Mouse (Mus musculus) duodenum, adult 2 months (tissue): ENCODE data around the gene Adgre5. TPM values are rescaled to one million over a fixed set of nuclear protein-coding genes. Genes with fewer than 3 reads are reported as not detected.

ENCODE experiments used
- polyA plus RNA-seq: library from polyadenylated mRNA; depleted of rRNA; stranded (reverse); fragments of >200 nt; gene quantifications from 2 replicates; pipeline ENCODE4 v1.2.3, GENCODE M21; 2012; ENCODE audit warnings: low replicate concordance; rRNA removed

Adgre5 gene
- 24.2 and 25.8 TPM in 2 replicates for polyA plus RNA-seq

DNA sequence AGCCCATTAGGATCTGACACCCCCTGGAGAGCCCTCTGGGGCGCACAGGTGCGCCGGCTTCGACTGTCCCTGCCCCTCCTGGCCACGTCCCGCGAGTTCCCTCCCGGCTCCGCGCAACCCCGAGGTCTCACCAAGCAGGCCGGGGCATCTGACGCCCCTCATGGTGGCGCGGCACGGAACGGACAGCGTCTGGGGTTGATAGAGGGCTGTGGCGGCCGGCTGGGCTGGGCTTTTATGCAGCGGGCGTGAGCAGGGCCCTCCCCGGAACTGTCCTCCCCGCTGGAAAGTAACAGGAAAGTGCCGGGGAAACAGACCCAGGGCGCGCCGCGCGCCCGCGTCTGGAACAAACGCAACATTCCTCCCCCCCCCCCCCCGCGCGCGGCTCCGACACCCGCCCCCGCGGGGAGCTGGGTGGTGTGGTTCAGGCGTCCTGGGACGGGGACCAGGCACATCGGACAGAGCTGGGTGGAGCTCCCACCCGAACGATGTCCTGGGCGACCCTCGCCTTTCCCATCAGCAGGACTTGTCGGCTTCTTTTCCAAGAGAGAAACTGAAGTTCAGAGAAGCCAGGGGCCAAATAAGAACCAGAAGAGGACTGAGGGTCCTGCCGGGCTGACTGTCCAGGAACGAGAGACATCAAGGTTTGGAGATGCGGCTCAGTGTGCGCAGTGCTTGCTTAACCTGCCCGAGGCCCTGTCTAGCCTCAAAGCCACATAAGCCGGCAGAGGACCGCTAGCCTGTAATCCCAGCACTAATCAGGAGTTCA, at the start of gene Adgre5:
TSS of gene Adgre5 (minus strand) at position 351 of the 766 bp plus-strand sequence.

DNA sequence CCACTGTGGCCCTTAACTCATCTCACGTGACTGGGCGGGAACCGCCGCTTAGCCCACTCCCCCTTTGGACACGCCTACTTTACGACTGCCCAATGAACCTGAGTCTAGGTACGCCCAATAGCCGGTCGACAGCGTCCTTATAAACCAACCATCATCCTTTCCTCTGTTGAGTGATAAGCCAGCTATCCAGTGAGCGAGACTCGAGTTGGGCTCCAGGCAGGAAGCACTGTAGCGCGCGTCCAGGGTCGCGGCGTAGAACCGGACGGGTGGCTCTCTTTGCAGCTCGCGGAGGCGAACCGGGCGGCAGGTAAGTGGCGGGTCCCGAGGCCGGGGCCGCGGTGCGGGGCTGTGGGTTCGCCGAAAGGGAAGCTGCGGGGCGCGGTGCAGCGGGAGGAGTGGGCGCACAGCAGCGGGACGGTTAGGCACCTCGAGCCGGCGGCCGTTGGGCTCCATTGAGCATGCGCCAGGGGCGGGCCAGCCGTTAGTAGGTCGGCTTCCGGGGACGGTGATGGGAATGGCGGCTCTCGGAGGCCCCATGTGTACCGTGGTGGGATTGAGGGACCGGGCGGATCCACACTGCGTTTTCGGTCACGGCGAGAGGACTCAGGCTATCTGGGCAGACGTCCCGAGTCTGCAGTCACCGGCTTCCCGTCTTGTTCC, 26.0 kb downstream of the Adgre5 start, which contains the start of gene Ddx39:
TSS of gene Ddx39 (plus strand) at position 147 of the 660 bp plus-strand sequence.

DNA sequence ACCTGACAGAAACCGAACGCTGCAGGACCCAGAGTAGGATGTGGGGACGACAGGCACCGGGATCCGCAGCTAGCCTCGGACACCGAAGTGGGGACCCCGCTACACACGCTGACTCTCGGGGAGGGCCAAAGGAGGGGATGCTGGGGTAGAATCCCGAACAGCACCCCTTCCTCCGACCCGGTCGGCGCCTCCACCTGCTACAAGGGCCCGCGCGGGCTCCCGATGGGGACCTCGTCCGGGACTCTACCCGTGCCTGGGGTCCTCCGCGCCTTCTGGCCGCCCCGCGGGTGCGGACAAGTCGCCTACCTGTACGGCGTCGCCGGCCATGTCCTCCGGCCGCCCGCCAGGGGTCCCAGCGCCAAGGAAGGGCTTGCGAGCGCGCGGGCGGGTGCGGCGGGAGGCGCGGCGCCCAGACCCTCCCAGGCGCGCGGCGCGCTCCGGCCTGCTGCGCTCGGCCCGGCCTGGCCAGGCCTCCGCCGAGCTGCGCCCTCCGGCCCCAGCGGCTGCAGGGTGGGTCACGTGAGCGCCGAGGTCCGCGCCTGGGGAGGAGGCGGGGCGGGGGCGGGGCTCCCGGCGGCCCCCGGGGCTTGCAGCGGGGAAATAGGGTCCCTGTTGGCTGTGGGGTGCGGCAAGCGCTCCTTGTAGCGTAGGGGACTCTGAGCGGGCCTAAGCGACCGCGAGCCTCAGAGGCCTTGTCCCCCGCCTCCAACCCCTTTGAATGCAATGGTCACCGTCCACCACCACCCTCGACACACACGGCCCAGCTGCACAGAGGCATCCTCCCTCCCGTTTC, 42.3 kb downstream of the Adgre5 start, which contains the start of gene Pkn1:
TSS of gene Pkn1 (minus strand) at position 519 of the 793 bp plus-strand sequence.

Other genes starting within 250 kb of the Adgre5 start
- gene Olfr370, start 205.5 kb downstream of the Adgre5 start, polyA plus RNA-seq: not detected in 2 replicates
- gene Ndufb7, start 174.7 kb downstream of the Adgre5 start, polyA plus RNA-seq: 452 and 837 TPM in 2 replicates
- gene Tecr, start 133.4 kb downstream of the Adgre5 start, polyA plus RNA-seq: 382 and 409 TPM in 2 replicates
- gene Dnajb1, start 133.1 kb downstream of the Adgre5 start, polyA plus RNA-seq: 12.8 and 25.0 TPM in 2 replicates
- gene Gipc1, start 88.6 kb downstream of the Adgre5 start, polyA plus RNA-seq: 40.1 and 49.3 TPM in 2 replicates
- 2.2 and 4.2 TPM in 2 replicates for gene Ptger1, start 74.6 kb downstream of the Adgre5 start, polyA plus RNA-seq
- 97.3 and 136 TPM in 2 replicates for gene Pkn1, start 42.1 kb downstream of the Adgre5 start, polyA plus RNA-seq
- gene Ddx39, start 26.1 kb downstream of the Adgre5 start, polyA plus RNA-seq: 29.8 and 31.1 TPM in 2 replicates
- gene Adgrl1, start 158.8 kb upstream of the Adgre5 start, polyA plus RNA-seq: 9.4 and 15.6 TPM in 2 replicates
- gene Gm10644, start 213.9 kb upstream of the Adgre5 start, polyA plus RNA-seq: 0.22 and 0.34 TPM in 2 replicates
- gene Asf1b, start 214.2 kb upstream of the Adgre5 start, polyA plus RNA-seq: 6.1 and 44.6 TPM in 2 replicates
- gene Prkaca, start 231.7 kb upstream of the Adgre5 start, polyA plus RNA-seq: 38.5 and 50.4 TPM in 2 replicates